Mouse (Mus musculus) limb, embryonic 13.5 days (tissue): Measurements from ENCODE around the gene Fam166b. TPM values are rescaled to one million over a fixed set of nuclear protein-coding genes. Genes with fewer than 3 reads are reported as not detected.
A peak's percentile ranks its signal among the peaks of the same experiment; 100 is the strongest.

ENCODE experiments used
- ATAC-seq: fragments of 200-750 bp; cut with Nextera tagmentation; 2 replicates; pipeline ENCODE4 v1.8.0; 2017; ENCODE audit warnings: low read depth, moderate number of reproducible peaks, moderate TSS enrichment; ENCODE audit not compliant: low FRiP score
- H3K27ac ChIP-seq: fragments of 300-500 bp; sonication (generic); 2 replicates; pipeline ENCODE4 v1.5.1; 2015; ENCODE audit warnings: inconsistent platforms, mild to moderate bottlenecking, moderate library complexity
- H3K27me3 ChIP-seq: fragments of 300-500 bp; sonication (generic); 2 replicates; pipeline ENCODE4 v1.6.1; 2015; ENCODE audit warnings: mild to moderate bottlenecking, inconsistent platforms
- H3K36me3 ChIP-seq: fragments of 300-500 bp; sonication (generic); 2 replicates; pipeline ENCODE4 v1.6.1; 2015; ENCODE audit warnings: inconsistent platforms, mild to moderate bottlenecking, moderate library complexity
- H3K4me1 ChIP-seq: fragments of 300-500 bp; sonication (generic); 2 replicates; pipeline ENCODE4 v1.6.1; 2015; ENCODE audit warnings: inconsistent platforms
- H3K4me2 ChIP-seq: fragments of 300-500 bp; sonication (generic); replicated peaks from 2 replicates; pipeline ENCODE4 v1.6.1; 2015; ENCODE audit warnings: inconsistent platforms, mild to moderate bottlenecking, moderate library complexity
- H3K4me3 ChIP-seq: fragments of 300-500 bp; sonication (generic); 2 replicates; pipeline ENCODE4 v1.5.1; 2015; ENCODE audit warnings: moderate library complexity, mild to moderate bottlenecking, inconsistent platforms
- H3K9ac ChIP-seq: fragments of 300-500 bp; sonication (generic); 2 replicates; pipeline ENCODE4 v1.6.1; 2015; ENCODE audit warnings: mild to moderate bottlenecking, inconsistent platforms
- H3K9me3 ChIP-seq: fragments of 300-500 bp; sonication (generic); 2 replicates; pipeline ENCODE4 v1.6.1; 2016; ENCODE audit warnings: inconsistent platforms
- WGBS: fragments of 180-500 bp; shearing (Covaris S2); methylation state at CpG from one replicate; pipeline ENCODE4 v1.1.7; 2015; 5-methylcytosine and 5-hydroxymethylcytosine counted together
- polyA plus RNA-seq: library from polyadenylated mRNA; unstranded; fragments of >200 nt; fragmentation: Nextera tagmentation; extraction: Ambion mirVana; gene quantifications from 2 replicates; pipeline ENCODE4 v1.2.1, GENCODE M21; 2015

Fam166b gene
- not detected in 2 replicates for polyA plus RNA-seq

DNA sequence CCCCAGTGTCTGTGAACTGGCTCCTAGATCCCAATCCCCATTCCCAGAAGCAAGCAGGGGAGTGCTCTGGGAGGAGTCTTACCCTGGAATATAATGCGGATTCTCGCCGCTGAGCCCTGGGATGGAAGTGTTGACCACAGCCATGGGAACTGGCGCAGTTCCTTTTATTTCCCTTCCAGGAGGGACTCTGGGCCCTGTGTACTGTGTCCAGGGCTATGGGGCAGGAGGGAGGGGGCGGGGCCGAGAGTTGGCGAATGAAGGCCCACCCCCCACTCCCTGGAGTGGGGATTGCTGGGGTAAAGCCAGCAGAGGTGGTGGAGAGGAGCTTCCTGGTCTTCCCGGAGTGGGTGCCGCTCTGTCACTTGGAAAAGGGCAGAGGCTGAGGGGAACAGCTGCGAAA, at the start of gene Fam166b:
Gene Fam166b (minus strand): TSS at position 189 of the 400 bp plus-strand sequence.
- Histone ChIP-seq H3K4me3 (no peak within 1 kb of the TSS), H3K36me3 (peaks cover 28% of the 10 kb centered on the region), H3K9me3 (no peaks in the 10 kb centered on the region), H3K27me3 (peaks cover 62% of the 10 kb centered on the region), H3K27ac (no peak within 1 kb of the TSS), H3K4me1 (peaks cover 38% of the 10 kb centered on the region), H3K4me2 (peak within 1 kb of the TSS; percentile 28; the same call in 1 of the 2 replicates), H3K9ac (peak within 1 kb of the TSS; percentile 40; the same call in 1 of the 2 replicates)
- ATAC-seq: no peak
- 7% methylated on average over 10 of the region's 10 CpGs for WGBS

DNA sequence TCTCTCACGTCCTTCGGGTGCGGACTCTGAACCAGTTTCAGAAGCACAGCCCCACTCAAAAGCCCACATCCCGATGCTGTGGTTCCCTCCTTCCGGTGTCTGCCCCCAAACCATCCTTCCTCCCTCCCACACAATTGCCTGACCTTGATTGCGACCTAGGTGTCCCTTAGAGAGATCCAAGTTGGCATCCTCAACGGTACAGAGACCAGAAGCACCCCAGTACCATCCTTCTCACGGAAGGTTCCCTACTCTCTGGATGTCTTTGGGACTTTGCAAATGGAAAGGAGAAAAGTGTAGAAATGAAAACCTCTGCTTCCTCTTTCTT, 49.6 kb upstream of the Fam166b start:
- WGBS: 63% methylated on average over 8 of the region's 8 CpGs
- Histone ChIP-seq H3K27ac (no peak overlapping the region), H3K4me3 (peak overlapping the region; percentile 37), H3K9ac (peak overlapping the region; percentile 39; the same call in 1 of the 2 replicates), H3K9me3 (no peaks in the 10 kb centered on the region), H3K4me1 (0 out of 2 replicates have a peak, but pooled peaks cover 4% of the 10 kb centered on the region), H3K4me2 (peak overlapping the region; percentile 58), H3K36me3 (no peaks in the 10 kb centered on the region), H3K27me3 (no peaks in the 10 kb centered on the region)
- peak; percentile 41; the same call in 1 of the 2 replicates for ATAC-seq

GRCm38 (mm10) chr4:43477857-43478533, 49.1 kb upstream of the Fam166b start:
- WGBS: 18% methylated on average over 11 of the region's 11 CpGs
- Histone ChIP-seq H3K36me3 (no peaks in the 10 kb centered on the region), H3K4me3 (peak overlapping the region; percentile 37), H3K4me1 (0 out of 2 replicates have a peak, but pooled peaks cover 4% of the 10 kb centered on the region), H3K4me2 (peak overlapping the region; percentile 58), H3K27me3 (no peaks in the 10 kb centered on the region), H3K9me3 (no peaks in the 10 kb centered on the region), H3K27ac (no peak overlapping the region), H3K9ac (peak overlapping the region; percentile 39; the same call in 1 of the 2 replicates)
- peak; percentile 93 for ATAC-seq

DNA sequence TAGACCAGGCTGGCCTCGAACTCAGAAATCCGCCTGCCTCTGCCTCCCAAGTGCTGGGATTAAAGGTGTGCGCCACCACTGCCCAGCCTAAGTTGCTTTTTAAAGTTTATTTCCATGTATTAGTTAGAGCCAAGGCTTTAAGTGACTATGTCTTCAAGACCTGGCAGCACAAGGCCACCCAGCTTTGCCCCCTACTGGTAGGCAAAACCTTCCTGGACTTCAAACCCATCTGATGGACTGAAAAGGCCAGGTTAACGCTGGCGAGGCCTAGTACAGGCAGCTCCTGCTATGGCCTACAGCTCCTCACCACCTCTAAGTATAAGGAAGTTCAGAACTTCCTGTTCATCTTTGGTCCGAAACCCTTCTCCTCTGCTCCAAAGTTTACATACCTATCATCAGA, 47.7 kb upstream of the Fam166b start:
- no peak overlapping the region for H3K9ac ChIP-seq
- no peak overlapping the region for H3K4me2 ChIP-seq
- no peaks in the 10 kb centered on the region for H3K9me3 ChIP-seq
- 0 out of 2 replicates have a peak, but pooled peaks cover 4% of the 10 kb centered on the region for H3K4me1 ChIP-seq
- H3K27ac ChIP-seq: no peak overlapping the region
- H3K4me3 ChIP-seq: no peak overlapping the region
- no peak for ATAC-seq
- no peaks in the 10 kb centered on the region for H3K36me3 ChIP-seq
- no peaks in the 10 kb centered on the region for H3K27me3 ChIP-seq
- WGBS: 90% methylated on average over 6 of the region's 6 CpGs

- no peak for ATAC-seq
- no peak overlapping the region for H3K9ac ChIP-seq
- H3K9me3 ChIP-seq: no peaks in the 10 kb centered on the region
- 76% methylated on average over 1 of the region's 1 CpGs for WGBS
- no peak overlapping the region for H3K4me2 ChIP-seq
- no peaks in the 10 kb centered on the region for H3K36me3 ChIP-seq
- no peaks in the 10 kb centered on the region for H3K27me3 ChIP-seq
- H3K27ac ChIP-seq: no peak overlapping the region
- H3K4me3 ChIP-seq: no peak overlapping the region
- 0 out of 2 replicates have a peak, but pooled peaks cover 4% of the 10 kb centered on the region for H3K4me1 ChIP-seq
Measured at GRCm38 (mm10) chr4:43473636-43474035, 44.7 kb upstream of the Fam166b start.

GRCm38 (mm10) chr4:43470301-43470700, 41.4 kb upstream of the Fam166b start:
- Histone ChIP-seq H3K9me3 (no peaks in the 10 kb centered on the region), H3K27me3 (no peaks in the 10 kb centered on the region), H3K4me1 (no peaks in the 10 kb centered on the region), H3K4me3 (no peak overlapping the region), H3K4me2 (no peak overlapping the region), H3K9ac (no peak overlapping the region), H3K36me3 (no peaks in the 10 kb centered on the region), H3K27ac (no peak overlapping the region)
- ATAC-seq: no peak
- WGBS: 91% methylated on average over 10 of the region's 10 CpGs

DNA sequence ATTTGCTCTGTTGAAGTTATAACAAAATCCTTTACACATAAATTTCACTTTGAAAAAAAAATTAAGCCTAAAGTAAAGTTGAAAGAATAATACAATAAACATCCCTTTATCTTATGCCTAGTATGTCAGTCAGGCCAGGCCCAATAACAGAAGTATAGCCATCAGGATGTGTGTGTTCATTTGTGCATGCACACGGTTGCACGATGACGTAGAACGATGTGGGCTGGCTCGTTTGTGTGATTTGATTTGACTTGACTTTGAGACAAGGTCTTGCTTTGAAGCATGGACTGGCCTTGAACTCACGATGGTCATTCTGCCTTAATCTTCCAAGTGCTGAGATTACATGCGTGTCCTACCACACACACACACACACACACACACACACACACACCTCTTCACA, 37.9 kb upstream of the Fam166b start:
- Histone ChIP-seq H3K27ac (no peak overlapping the region), H3K27me3 (no peaks in the 10 kb centered on the region), H3K4me2 (no peak overlapping the region), H3K9ac (no peak overlapping the region), H3K36me3 (no peaks in the 10 kb centered on the region), H3K9me3 (no peaks in the 10 kb centered on the region), H3K4me3 (no peak overlapping the region), H3K4me1 (no peaks in the 10 kb centered on the region)
- WGBS: 83% methylated on average over 7 of the region's 7 CpGs
- ATAC-seq: no peak

DNA sequence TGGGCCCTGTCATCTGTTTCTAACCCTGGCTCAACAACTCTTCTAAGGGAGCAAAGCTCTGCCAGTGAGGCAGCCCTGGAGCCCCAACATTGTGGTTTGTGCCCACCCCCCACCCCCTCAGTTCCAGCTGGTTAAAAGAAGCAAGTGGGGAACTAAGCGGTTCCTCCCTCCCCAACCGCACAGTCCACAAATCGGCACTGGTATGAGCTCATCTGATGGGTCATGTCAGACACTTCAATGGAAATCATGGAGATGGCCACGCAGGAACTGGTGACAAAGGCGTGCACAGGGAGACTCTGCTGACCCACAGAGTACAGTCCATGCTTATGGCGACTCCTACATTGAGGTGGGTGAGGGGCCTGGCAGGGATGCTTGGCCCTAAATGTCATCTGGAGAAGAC, 37.0 kb upstream of the Fam166b start:
- no peaks in the 10 kb centered on the region for H3K9me3 ChIP-seq
- H3K4me1 ChIP-seq: no peaks in the 10 kb centered on the region
- no peak overlapping the region for H3K27ac ChIP-seq
- 0 out of 2 replicates have a peak overlapping the region, but pooled peaks have one; percentile 8 for H3K9ac ChIP-seq
- H3K36me3 ChIP-seq: no peaks in the 10 kb centered on the region
- no peaks in the 10 kb centered on the region for H3K27me3 ChIP-seq
- no peak for ATAC-seq
- no peak overlapping the region for H3K4me3 ChIP-seq
- WGBS: 87% methylated on average over 6 of the region's 6 CpGs
- no peak overlapping the region for H3K4me2 ChIP-seq

- no peak overlapping the region for H3K4me3 ChIP-seq
- no peaks in the 10 kb centered on the region for H3K9me3 ChIP-seq
- no peak for ATAC-seq
- H3K27ac ChIP-seq: no peak overlapping the region
- no peak overlapping the region for H3K9ac ChIP-seq
- no peaks in the 10 kb centered on the region for H3K27me3 ChIP-seq
- H3K36me3 ChIP-seq: no peaks in the 10 kb centered on the region
- no peak overlapping the region for H3K4me2 ChIP-seq
- H3K4me1 ChIP-seq: no peaks in the 10 kb centered on the region
- 90% methylated on average over 5 of the region's 5 CpGs for WGBS
Measured at GRCm38 (mm10) chr4:43463102-43463501, 34.2 kb upstream of the Fam166b start.

DNA sequence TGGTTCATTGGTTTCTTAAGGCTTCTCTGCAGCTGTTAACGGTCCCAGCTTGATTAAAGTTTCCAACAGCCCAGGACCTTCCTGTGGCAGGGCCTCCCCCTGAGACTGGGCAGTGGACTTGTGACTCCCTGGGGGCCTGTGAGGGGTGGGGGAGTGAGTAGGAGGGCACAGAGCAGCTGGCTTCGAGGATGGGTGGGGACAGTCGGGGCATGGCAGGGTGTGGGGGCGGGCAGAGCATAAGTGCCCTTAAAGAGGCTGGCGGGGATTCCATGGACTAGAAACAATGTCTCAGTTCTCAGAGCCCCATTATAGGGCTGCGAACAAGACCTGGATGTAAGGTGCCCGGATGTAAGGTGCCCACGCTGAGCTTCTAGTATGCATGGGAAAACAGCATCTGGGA, 28.2 kb upstream of the Fam166b start:
- H3K9ac ChIP-seq: no peak overlapping the region
- 25% methylated on average over 8 of the region's 8 CpGs for WGBS
- no peaks in the 10 kb centered on the region for H3K9me3 ChIP-seq
- H3K27me3 ChIP-seq: peaks cover 40% of the 10 kb centered on the region
- H3K36me3 ChIP-seq: no peaks in the 10 kb centered on the region
- no peak overlapping the region for H3K4me2 ChIP-seq
- no peak overlapping the region for H3K4me3 ChIP-seq
- H3K4me1 ChIP-seq: peaks cover 24% of the 10 kb centered on the region
- ATAC-seq: no peak
- H3K27ac ChIP-seq: no peak overlapping the region

- Histone ChIP-seq H3K9me3 (no peaks in the 10 kb centered on the region), H3K4me1 (peaks cover 24% of the 10 kb centered on the region), H3K9ac (no peak overlapping the region), H3K27ac (no peak overlapping the region), H3K4me3 (no peak overlapping the region), H3K27me3 (peaks cover 46% of the 10 kb centered on the region), H3K36me3 (no peaks in the 10 kb centered on the region), H3K4me2 (no peak overlapping the region)
- 23% methylated on average over 4 of the region's 4 CpGs for WGBS
- ATAC-seq: no peak
Measured at GRCm38 (mm10) chr4:43456470-43456869, 27.5 kb upstream of the Fam166b start.

DNA sequence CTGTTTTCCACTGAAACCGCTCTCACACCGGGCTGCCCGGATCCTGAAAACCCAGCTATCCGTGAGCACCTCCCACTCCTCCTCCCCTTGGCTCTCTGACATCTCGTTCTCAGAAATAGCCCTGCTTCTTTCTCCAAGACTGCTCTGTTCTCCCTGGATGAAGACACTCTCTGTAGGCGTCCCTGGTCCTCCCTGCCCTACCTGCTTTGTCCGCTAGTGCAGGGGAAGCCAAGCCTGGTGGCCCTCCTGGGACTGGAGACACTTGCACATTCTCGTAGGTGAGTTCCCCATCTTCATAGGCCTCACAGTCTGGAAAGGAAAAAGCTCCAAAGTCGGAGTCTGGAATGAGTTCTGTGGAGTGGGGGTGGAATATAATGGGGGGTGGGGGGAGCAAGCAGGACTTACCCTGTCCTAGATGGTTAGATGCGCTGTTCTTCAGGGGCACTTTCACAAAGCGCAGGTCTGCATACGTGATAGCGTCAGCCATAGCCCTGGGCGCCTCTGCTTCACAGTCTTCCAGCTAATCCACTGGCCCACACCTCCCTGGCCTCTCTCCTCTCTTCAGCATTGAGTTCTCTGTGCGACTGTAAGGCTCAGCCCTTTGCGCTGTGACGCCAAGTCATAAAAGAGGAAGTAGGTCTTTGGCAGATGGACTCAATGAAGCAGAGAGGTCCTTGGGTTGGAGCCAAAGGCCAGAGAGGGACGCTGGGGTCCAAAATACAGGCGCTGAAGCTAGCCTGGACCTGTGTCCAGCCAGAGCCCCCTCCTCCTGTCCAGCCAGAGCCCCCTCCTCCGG, 25.3 kb upstream of the Fam166b start, which contains the start of gene Cd72:
Gene Cd72 (minus strand): TSS at position 588 of the 796 bp plus-strand sequence.
- peak within 1 kb of the TSS; percentile 57 for H3K9ac ChIP-seq
- WGBS: 26% methylated on average over 20 of the region's 20 CpGs

More for the DNA sequence above, 25.3 kb upstream of the Fam166b start, which contains the start of gene Cd72:
- Histone ChIP-seq H3K36me3 (no peaks in the 10 kb centered on the region), H3K4me3 (peak within 1 kb of the TSS; percentile 29), H3K27me3 (peaks cover 49% of the 10 kb centered on the region), H3K9me3 (no peaks in the 10 kb centered on the region), H3K4me2 (peak within 1 kb of the TSS; percentile 62), H3K4me1 (peaks cover 29% of the 10 kb centered on the region), H3K27ac (no peak within 1 kb of the TSS)
- no peak for ATAC-seq
